Mouse (Mus musculus): ENCODE measurements around the gene Brap. TPM values are rescaled to one million over a fixed set of nuclear protein-coding genes. Genes with fewer than 3 reads are reported as not detected.

The Brap gene
- polyA plus RNA-seq, 1 experiment from 2014 or later, result 45.7 TPM

Other genes with a start within 250 kb of the Brap start
- gene Tmem116, start 208.7 kb upstream of the Brap start, polyA plus RNA-seq (2016; fragmentation: Nextera tagmentation; extraction: Ambion mirVana), result 0.55 and 0.73 TPM in 2 replicates
- gene Erp29, start 208.1 kb upstream of the Brap start, polyA plus RNA-seq (2016; fragmentation: Nextera tagmentation; extraction: Ambion mirVana), result 102 and 112 TPM in 2 replicates
- gene Adam1b, start 157.1 kb upstream of the Brap start, polyA plus RNA-seq (2016; fragmentation: Nextera tagmentation; extraction: Ambion mirVana), result not detected in 2 replicates
- 0.90 and 1.3 TPM in 2 replicates for gene Adam1a, start 115.1 kb upstream of the Brap start, polyA plus RNA-seq (2016; fragmentation: Nextera tagmentation; extraction: Ambion mirVana)
- not detected in 2 replicates for gene Gm42878, start 115.1 kb upstream of the Brap start, polyA plus RNA-seq (2016; fragmentation: Nextera tagmentation; extraction: Ambion mirVana)
- gene Mapkapk5, start 114.7 kb upstream of the Brap start, polyA plus RNA-seq (2016; fragmentation: Nextera tagmentation; extraction: Ambion mirVana), result 50.3 and 60.3 TPM in 2 replicates
- 153 and 163 TPM in 2 replicates for gene Aldh2, start 66.7 kb upstream of the Brap start, polyA plus RNA-seq (2016; fragmentation: Nextera tagmentation; extraction: Ambion mirVana)
- gene Acad12, start 41.6 kb upstream of the Brap start, polyA plus RNA-seq (2016; fragmentation: Nextera tagmentation; extraction: Ambion mirVana), result 2.6 and 3.5 TPM in 2 replicates
- gene Acad10, start within 50 bp of the Brap start, polyA plus RNA-seq (2016; fragmentation: Nextera tagmentation; extraction: Ambion mirVana), result 1.4 and 2.0 TPM in 2 replicates
- gene Atxn2, start 50.8 kb downstream of the Brap start, polyA plus RNA-seq (2016; fragmentation: Nextera tagmentation; extraction: Ambion mirVana), result 40.2 and 52.6 TPM in 2 replicates
- 10.9 and 11.2 TPM in 2 replicates for gene Sh2b3, start 177.1 kb downstream of the Brap start, polyA plus RNA-seq (2016; fragmentation: Nextera tagmentation; extraction: Ambion mirVana)
- gene Pheta1, start 188.4 kb downstream of the Brap start, polyA plus RNA-seq (2016; fragmentation: Nextera tagmentation; extraction: Ambion mirVana), result 60.2 and 67.0 TPM in 2 replicates

All from limb, embryonic 10.5 days (tissue).